Comparison of ENCODE assay signal across 16 mouse cellular contexts in the genomic region with DNA sequence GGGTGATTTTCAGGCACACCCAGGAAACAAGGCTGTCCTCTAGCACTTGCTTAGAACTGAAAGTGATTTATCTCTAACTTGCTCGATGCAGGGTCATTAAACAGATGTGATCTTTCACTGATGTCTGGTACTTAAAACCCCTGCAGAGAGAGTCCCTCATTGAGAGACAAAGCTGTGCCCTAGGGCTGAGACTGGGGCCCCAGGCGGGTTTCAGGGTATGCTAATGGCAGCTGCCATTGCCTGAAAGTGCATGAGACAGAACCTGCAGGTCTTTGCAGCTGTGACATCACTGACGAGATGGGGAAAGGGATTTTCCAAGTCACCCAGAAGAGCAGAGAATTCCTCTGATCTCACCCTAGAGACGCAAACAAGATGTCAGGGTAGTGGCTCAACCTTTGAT.
DNase-seq lines count a peak whose midpoint lies in the region; ATAC-seq lines count a peak whose summit lies in the region.
"Had no signal": no experiment of that assay in that cellular context is flagged by ENCODE, and none has a peak within 500 bp of the region (broad histone marks: within the 10 kb centered on the region; RNA-seq: fewer than 3 reads in every experiment).

No protein-coding gene starts in this region.

- no peak overlapping the region for H3K4me3 ChIP-seq in kidney, embryonic 16.5 days (ENCODE audit: low read length)
- H3K4me3 ChIP-seq: embryonic facial prominence, embryonic 15.5 days; heart, embryonic 15.5 days; left cerebral cortex, adult 2 months; liver, embryonic 12.5 days had no signal

- peaks cover 37% of the 10 kb centered on the region for H3K4me1 ChIP-seq in kidney, embryonic 16.5 days (ENCODE audit: insufficient read depth, low read length)
- H3K4me1 ChIP-seq: liver, embryonic 12.5 days had no signal

- no peak for DNase-seq in kidney, postnatal 36 days
- peak; percentile 29 for DNase-seq in CD4-positive helper T cell, adult 2 months (ENCODE audit: low read depth, low spot score)
- peak; percentile 25 for DNase-seq in NIH3T3 (ENCODE audit: low read depth)
- DNase-seq in induced T-regulatory cell, adult 2 months (ENCODE audit: low read depth): peak; percentile 67
- DNase-seq in frontal cortex, postnatal 25 days (ENCODE audit: low spot score in 2 of 2): no peak
- DNase-seq in adrenal gland, postnatal 4 days (ENCODE audit: low spot score in 2 of 2): no peak
- DNase-seq in cerebellum, postnatal 25 days: no peak
- DNase-seq: cerebellum, adult 9-11 months; lung, postnatal 10 days had no signal

- no peaks in the 10 kb centered on the region for H3K27me3 ChIP-seq in kidney, embryonic 16.5 days (ENCODE audit: insufficient read depth, low read length)
- H3K27me3 ChIP-seq: embryonic facial prominence, embryonic 15.5 days; heart, embryonic 15.5 days; liver, embryonic 12.5 days had no signal

- ATAC-seq in kidney, embryonic 16.5 days (ENCODE audit: low FRiP score, low TSS enrichment): 0 out of 2 replicates have a peak, but pooled peaks have one; percentile 31
- ATAC-seq: forebrain, postnatal 0 days; liver, embryonic 12.5 days had no signal

- no peak overlapping the region for H3K4me2 ChIP-seq in kidney, embryonic 16.5 days (replicated peaks; ENCODE audit: low read depth, low read length)
- H3K4me2 ChIP-seq: embryonic facial prominence, embryonic 15.5 days; heart, embryonic 15.5 days; liver, embryonic 12.5 days had no signal

- no peak overlapping the region for H3K9ac ChIP-seq in kidney, embryonic 16.5 days (replicated peaks; ENCODE audit: low read length)
- H3K9ac ChIP-seq: embryonic facial prominence, embryonic 15.5 days; forebrain, postnatal 0 days; heart, embryonic 15.5 days; liver, embryonic 12.5 days had no signal

- H3K9me3 ChIP-seq in kidney, embryonic 16.5 days (ENCODE audit: low read length): no peaks in the 10 kb centered on the region
- H3K9me3 ChIP-seq: embryonic facial prominence, embryonic 15.5 days; heart, embryonic 15.5 days; liver, embryonic 12.5 days had no signal

- 19% methylated on average over 4 of the region's 4 CpGs for WGBS in kidney, embryonic 16.5 days

- no peak overlapping the region for H3K27ac ChIP-seq in kidney, embryonic 16.5 days (ENCODE audit: low read length)
- H3K27ac ChIP-seq: embryonic facial prominence, embryonic 15.5 days; heart, embryonic 15.5 days; left cerebral cortex, adult 2 months; liver, embryonic 12.5 days; stomach, postnatal 0 days had no signal

- no peaks in the 10 kb centered on the region for H3K36me3 ChIP-seq in kidney, embryonic 16.5 days (ENCODE audit: insufficient read depth, low read length)
- H3K36me3 ChIP-seq: embryonic facial prominence, embryonic 15.5 days; heart, embryonic 15.5 days; liver, embryonic 12.5 days had no signal

Comparison
In these comparisons a context has a peak if more than half of its experiments do, and no peak if none do; other contexts are left out.
1. DNase-seq: peak in CD4-positive helper T cell, adult 2 months (single experiment), NIH3T3 (single experiment) and induced T-regulatory cell, adult 2 months (single experiment); none in kidney, postnatal 36 days (0 of 2), frontal cortex, postnatal 25 days (0 of 2), adrenal gland, postnatal 4 days (0 of 2) and cerebellum, postnatal 25 days (0 of 2).